Mouse (Mus musculus): ENCODE results near the gene Abcc4. TPM values are rescaled to one million over a fixed set of nuclear protein-coding genes. Genes with fewer than 3 reads are reported as not detected.

Abcc4 gene
- polyA plus RNA-seq, 1 experiment from 2014 or later = 3.2 TPM

DNA sequence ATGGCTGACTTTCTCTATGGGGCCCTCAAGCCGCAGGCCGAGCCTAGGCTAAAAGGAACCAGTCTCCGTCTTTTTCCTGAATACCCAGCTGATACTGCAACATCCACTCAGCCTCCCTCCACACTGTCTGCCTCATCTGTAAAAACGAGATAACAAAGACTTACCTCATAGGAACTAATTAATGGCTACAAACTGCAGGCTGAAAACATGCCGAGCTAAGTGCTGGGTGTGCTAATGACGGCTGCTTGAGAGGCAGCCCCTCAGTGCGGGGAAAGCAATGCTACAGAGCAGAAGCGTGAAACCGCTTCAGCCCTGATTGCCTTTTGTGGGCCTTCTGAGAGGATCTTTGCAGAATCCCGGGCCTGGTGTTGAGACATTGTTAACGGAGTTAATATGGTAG, 219.7 kb downstream of the Abcc4 start:
- H3K9ac ChIP-seq (ENCODE audit: low read depth, low read length) = no peak overlapping the region
- no peak overlapping the region for H3K4me3 ChIP-seq (ENCODE audit: low read depth, low read length)
- H3K36me3 ChIP-seq (ENCODE audit: control insufficient read depth, insufficient read depth, low read length) = no peaks in the 10 kb centered on the region
- ATAC-seq (ENCODE audit: low FRiP score) (no peak), DNase-seq (ENCODE audit: low spot score) (no peak)
- no peaks in the 10 kb centered on the region for H3K27me3 ChIP-seq (ENCODE audit: control insufficient read depth, insufficient read depth, low read length)
- no peak overlapping the region for H3K4me2 ChIP-seq (replicated peaks; ENCODE audit: low read depth, low read length)
- H3K27ac ChIP-seq (ENCODE audit: low read depth, low read length) = no peak overlapping the region
- no peaks in the 10 kb centered on the region for H3K4me1 ChIP-seq (replicated peaks; ENCODE audit: control insufficient read depth, insufficient read depth, low read length)
- WGBS = 84% methylated on average over 11 of the region's 11 CpGs
- H3K9me3 ChIP-seq (ENCODE audit: control insufficient read depth, low read length) = no peaks in the 10 kb centered on the region

- no peak for ATAC-seq (ENCODE audit: low FRiP score)
- WGBS = 92% methylated on average over 6 of the region's 6 CpGs
- no peaks in the 10 kb centered on the region for H3K9me3 ChIP-seq (ENCODE audit: control insufficient read depth, low read length)
Observed at GRCm38 (mm10) chr14:118485646-118486045, 220.4 kb downstream of the Abcc4 start.

DNA sequence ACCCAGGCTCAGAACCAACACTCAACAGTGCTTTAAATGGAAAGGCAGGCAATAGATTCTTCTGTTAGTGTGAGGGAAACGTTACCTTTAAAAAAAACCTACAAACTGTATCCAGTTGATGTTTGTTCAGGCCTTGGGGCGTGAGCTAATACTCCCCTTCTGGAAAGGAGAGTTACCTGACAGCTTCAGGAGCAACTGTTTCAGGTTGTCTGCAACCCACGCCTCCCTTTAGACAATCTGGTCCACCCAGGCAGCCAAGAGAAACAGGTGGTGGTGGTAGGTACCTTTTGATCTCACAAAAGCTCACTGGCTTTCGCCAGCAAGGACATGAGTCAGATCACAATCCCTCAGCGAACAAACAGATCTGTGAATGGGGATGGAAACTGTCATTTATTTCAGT, 223.7 kb downstream of the Abcc4 start:
- no peaks in the 10 kb centered on the region for H3K27me3 ChIP-seq (ENCODE audit: control insufficient read depth, insufficient read depth, low read length)
- ATAC-seq (ENCODE audit: low FRiP score) = no peak
- H3K36me3 ChIP-seq (ENCODE audit: control insufficient read depth, insufficient read depth, low read length) = no peaks in the 10 kb centered on the region
- no peak overlapping the region for H3K27ac ChIP-seq (ENCODE audit: low read depth, low read length)
- 85% methylated on average over 5 of the region's 5 CpGs for WGBS
- no peak overlapping the region for H3K4me3 ChIP-seq (ENCODE audit: low read depth, low read length)
- no peaks in the 10 kb centered on the region for H3K9me3 ChIP-seq (ENCODE audit: control insufficient read depth, low read length)
- H3K4me1 ChIP-seq (replicated peaks; ENCODE audit: control insufficient read depth, insufficient read depth, low read length) = no peaks in the 10 kb centered on the region
- no peak overlapping the region for H3K9ac ChIP-seq (ENCODE audit: low read depth, low read length)
- no peak overlapping the region for H3K4me2 ChIP-seq (replicated peaks; ENCODE audit: low read depth, low read length)
- DNase-seq (ENCODE audit: low spot score) = no peak

More at GRCm38 (mm10) chr14:118485646-118486045, 220.4 kb downstream of the Abcc4 start:
- no peaks in the 10 kb centered on the region for H3K36me3 ChIP-seq (ENCODE audit: control insufficient read depth, insufficient read depth, low read length)
- no peaks in the 10 kb centered on the region for H3K4me1 ChIP-seq (replicated peaks; ENCODE audit: control insufficient read depth, insufficient read depth, low read length)
- H3K9ac ChIP-seq (ENCODE audit: low read depth, low read length) = no peak overlapping the region
- H3K27me3 ChIP-seq (ENCODE audit: control insufficient read depth, insufficient read depth, low read length) = no peaks in the 10 kb centered on the region
- H3K4me2 ChIP-seq (replicated peaks; ENCODE audit: low read depth, low read length) = no peak overlapping the region
- H3K4me3 ChIP-seq (ENCODE audit: low read depth, low read length) = no peak overlapping the region
- H3K27ac ChIP-seq (ENCODE audit: low read depth, low read length) = no peak overlapping the region
- no peak for DNase-seq (ENCODE audit: low spot score)

- Histone ChIP-seq H3K4me2 (replicated peaks; ENCODE audit: low read depth, low read length) (no peak overlapping the region), H3K4me3 (ENCODE audit: low read depth, low read length) (no peak overlapping the region), H3K9ac (ENCODE audit: low read depth, low read length) (no peak overlapping the region), H3K9me3 (ENCODE audit: control insufficient read depth, low read length) (no peaks in the 10 kb centered on the region), H3K4me1 (replicated peaks; ENCODE audit: control insufficient read depth, insufficient read depth, low read length) (no peaks in the 10 kb centered on the region), H3K27me3 (ENCODE audit: control insufficient read depth, insufficient read depth, low read length) (no peaks in the 10 kb centered on the region), H3K27ac (ENCODE audit: low read depth, low read length) (no peak overlapping the region), H3K36me3 (ENCODE audit: control insufficient read depth, insufficient read depth, low read length) (no peaks in the 10 kb centered on the region)
- WGBS = 69% methylated on average over 5 of the region's 5 CpGs
- ATAC-seq (ENCODE audit: low FRiP score) (no peak), DNase-seq (ENCODE audit: low spot score) (no peak)
Observed at GRCm38 (mm10) chr14:118481779-118482178, 224.2 kb downstream of the Abcc4 start.

- H3K9ac ChIP-seq (ENCODE audit: low read depth, low read length) = no peak overlapping the region
- no peak overlapping the region for H3K4me2 ChIP-seq (replicated peaks; ENCODE audit: low read depth, low read length)
- no peak overlapping the region for H3K27ac ChIP-seq (ENCODE audit: low read depth, low read length)
- 88% methylated on average over 3 of the region's 3 CpGs for WGBS
- H3K4me1 ChIP-seq (replicated peaks; ENCODE audit: control insufficient read depth, insufficient read depth, low read length) = peaks cover 2% of the 10 kb centered on the region; the same call in 1 of the 2 replicates
- peaks cover 12% of the 10 kb centered on the region for H3K27me3 ChIP-seq (ENCODE audit: control insufficient read depth, insufficient read depth, low read length)
- ATAC-seq (ENCODE audit: low FRiP score) (no peak), DNase-seq (ENCODE audit: low spot score) (no peak)
- no peaks in the 10 kb centered on the region for H3K9me3 ChIP-seq (ENCODE audit: control insufficient read depth, low read length)
- H3K4me3 ChIP-seq (ENCODE audit: low read depth, low read length) = no peak overlapping the region
- no peaks in the 10 kb centered on the region for H3K36me3 ChIP-seq (ENCODE audit: control insufficient read depth, insufficient read depth, low read length)
Observed at GRCm38 (mm10) chr14:118476329-118476728, 229.7 kb downstream of the Abcc4 start.

- H3K9ac ChIP-seq (ENCODE audit: low read depth, low read length) = no peak overlapping the region
- peaks cover 12% of the 10 kb centered on the region for H3K27me3 ChIP-seq (ENCODE audit: control insufficient read depth, insufficient read depth, low read length)
- no peaks in the 10 kb centered on the region for H3K36me3 ChIP-seq (ENCODE audit: control insufficient read depth, insufficient read depth, low read length)
- H3K9me3 ChIP-seq (ENCODE audit: control insufficient read depth, low read length) = no peaks in the 10 kb centered on the region
- H3K27ac ChIP-seq (ENCODE audit: low read depth, low read length) = no peak overlapping the region
- H3K4me1 ChIP-seq (replicated peaks; ENCODE audit: control insufficient read depth, insufficient read depth, low read length) = peaks cover 2% of the 10 kb centered on the region; the same call in 1 of the 2 replicates
- peak; percentile 11 for DNase-seq (ENCODE audit: low spot score)
- no peak overlapping the region for H3K4me2 ChIP-seq (replicated peaks; ENCODE audit: low read depth, low read length)
- ATAC-seq (ENCODE audit: low FRiP score) = no peak
- H3K4me3 ChIP-seq (ENCODE audit: low read depth, low read length) = no peak overlapping the region
- 46% methylated on average over 7 of the region's 7 CpGs for WGBS
Observed at GRCm38 (mm10) chr14:118475100-118475454, 230.9 kb downstream of the Abcc4 start.

DNA sequence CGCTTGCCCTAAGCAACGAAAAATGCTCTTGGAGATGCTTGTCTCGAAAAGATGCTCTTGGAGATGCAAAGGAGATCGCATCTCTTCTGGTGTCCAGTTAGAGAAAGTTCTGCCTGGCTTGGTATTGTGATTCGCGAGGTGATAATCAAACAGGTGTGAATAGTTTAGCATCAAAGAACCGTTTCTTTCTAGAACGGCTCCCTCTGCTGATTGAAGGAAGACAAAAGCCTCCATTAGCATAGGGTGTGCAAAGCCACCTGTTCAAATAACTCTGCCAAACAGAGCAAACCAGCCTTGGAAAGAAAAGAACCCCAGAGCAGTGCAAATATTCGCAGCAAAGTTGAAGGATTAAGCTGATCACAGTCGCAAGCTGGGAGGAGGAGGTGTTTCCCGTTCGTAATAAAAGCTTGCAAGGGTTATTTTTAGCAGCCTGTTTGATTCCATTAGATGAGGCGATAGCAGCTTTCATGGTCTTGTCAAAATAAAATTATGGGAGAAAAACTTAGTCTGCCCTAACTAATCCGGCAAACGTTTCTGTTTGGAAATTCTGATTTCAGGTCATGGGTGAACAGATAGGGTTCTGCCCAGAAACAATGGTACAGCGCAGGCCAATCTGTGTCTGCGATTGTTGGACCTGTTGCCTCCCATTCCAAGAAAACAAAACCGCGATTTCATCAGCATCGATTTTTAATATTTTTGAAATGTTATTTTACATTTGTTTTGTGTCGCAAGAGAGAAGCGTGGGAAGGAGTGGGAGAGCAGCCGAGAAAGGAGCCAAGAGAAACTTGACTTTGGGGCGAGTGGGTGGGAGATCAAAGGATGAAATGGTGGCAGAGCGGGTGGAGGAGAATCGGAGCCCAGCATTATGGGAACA, 231.6 kb downstream of the Abcc4 start:
- H3K27ac ChIP-seq (ENCODE audit: low read depth, low read length) = no peak overlapping the region
- peak; percentile 59 for DNase-seq (ENCODE audit: low spot score)

DNA sequence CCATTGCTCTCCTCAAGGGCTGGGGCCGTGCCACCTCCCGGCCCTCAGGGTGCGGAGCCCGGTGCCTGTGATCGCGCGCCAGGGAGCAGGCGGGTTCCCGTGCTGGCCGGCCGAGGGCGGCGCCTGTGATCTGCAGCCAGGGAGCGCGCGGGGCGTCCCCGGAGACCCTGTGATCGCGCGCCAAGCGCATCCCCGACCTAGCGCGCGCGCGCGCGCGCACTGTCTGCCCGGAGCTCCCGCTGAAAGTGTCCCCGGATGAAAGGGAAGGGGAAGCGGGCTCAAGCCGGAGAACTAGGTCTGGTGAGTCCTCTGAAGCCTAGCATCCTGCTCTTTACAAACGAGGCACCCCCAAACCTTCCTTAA, 232.2 kb downstream of the Abcc4 start:
- H3K36me3 ChIP-seq (ENCODE audit: control insufficient read depth, insufficient read depth, low read length) = no peaks in the 10 kb centered on the region
- H3K4me3 ChIP-seq (ENCODE audit: low read depth, low read length) = peak overlapping the region; percentile 44
- H3K27ac ChIP-seq (ENCODE audit: low read depth, low read length) = no peak overlapping the region
- DNase-seq (ENCODE audit: low spot score) (peak; percentile 83), ATAC-seq (ENCODE audit: low FRiP score) (peak; percentile 77)
- H3K9ac ChIP-seq (ENCODE audit: low read depth, low read length) = peak overlapping the region; percentile 45; the same call in 1 of the 2 replicates
- no peaks in the 10 kb centered on the region for H3K9me3 ChIP-seq (ENCODE audit: control insufficient read depth, low read length)
- H3K4me1 ChIP-seq (replicated peaks; ENCODE audit: control insufficient read depth, insufficient read depth, low read length) = peaks cover 2% of the 10 kb centered on the region; the same call in 1 of the 2 replicates
- peaks cover 12% of the 10 kb centered on the region for H3K27me3 ChIP-seq (ENCODE audit: control insufficient read depth, insufficient read depth, low read length)
- WGBS = 0% methylated on average over 35 of the region's 37 CpGs
- peak overlapping the region; percentile 94 for H3K4me2 ChIP-seq (replicated peaks; ENCODE audit: low read depth, low read length)

More for the DNA sequence above, 231.6 kb downstream of the Abcc4 start:
- Histone ChIP-seq H3K4me3 (ENCODE audit: low read depth, low read length) (peak overlapping the region; percentile 44), H3K4me1 (replicated peaks; ENCODE audit: control insufficient read depth, insufficient read depth, low read length) (peaks cover 2% of the 10 kb centered on the region; the same call in 1 of the 2 replicates), H3K9me3 (ENCODE audit: control insufficient read depth, low read length) (no peaks in the 10 kb centered on the region), H3K9ac (ENCODE audit: low read depth, low read length) (peak overlapping the region; percentile 45; the same call in 1 of the 2 replicates), H3K4me2 (replicated peaks; ENCODE audit: low read depth, low read length) (peak overlapping the region; percentile 94), H3K36me3 (ENCODE audit: control insufficient read depth, insufficient read depth, low read length) (no peaks in the 10 kb centered on the region), H3K27me3 (ENCODE audit: control insufficient read depth, insufficient read depth, low read length) (peaks cover 12% of the 10 kb centered on the region)
- ATAC-seq (ENCODE audit: low FRiP score) = peak; percentile 38; the same call in 1 of the 2 replicates
- 14% methylated on average over 26 of the region's 26 CpGs for WGBS

All from hindbrain, embryonic 11.5 days (tissue).